ENCODE assay signal across 9 mouse cellular contexts in genomic region chr16:43926341-43926859, GRCm38 (mm10). TPM values are rescaled to one million over a fixed set of nuclear protein-coding genes. Genes with fewer than 3 reads are reported as not detected.
A peak's percentile ranks its signal among the peaks of the same experiment; 100 is the strongest.
DNase-seq lines count a peak whose midpoint lies in the region; ATAC-seq and TF ChIP-seq lines count a peak whose summit lies in the region.
"Had no signal": no experiment of that assay in that cellular context is flagged by ENCODE, and none has a peak within 500 bp of the region (broad histone marks: within the 10 kb centered on the region; RNA-seq: fewer than 3 reads in every experiment).

Gene Qtrt2 (minus strand): TSS chr16:43926809.

- no peak within 1 kb of the TSS for H3K4me3 ChIP-seq in heart, adult 2 months
- H3K4me3 ChIP-seq in embryonic fibroblast, embryonic 13.5 days (ENCODE audit: insufficient read depth, low read length), result no peak within 1 kb of the TSS
- no peak within 1 kb of the TSS for H3K4me3 ChIP-seq in hindbrain, embryonic 14.5 days (replicated peaks; ENCODE audit: low read length)
- H3K4me3 ChIP-seq in midbrain, embryonic 13.5 days (replicated peaks), result no peak within 1 kb of the TSS

- no peak within 1 kb of the TSS for H3K9ac ChIP-seq in heart, adult 2 months (ENCODE audit: low read depth, low read length)
- no peak within 1 kb of the TSS for H3K9ac ChIP-seq in hindbrain, embryonic 14.5 days
- no peak within 1 kb of the TSS for H3K9ac ChIP-seq in midbrain, embryonic 13.5 days (replicated peaks)
- H3K9ac ChIP-seq: liver, embryonic 14.5 days had no signal

- ATAC-seq in hindbrain, embryonic 14.5 days (ENCODE audit: low FRiP score), result no peak
- ATAC-seq in midbrain, embryonic 13.5 days, result no peak

- no peaks in the 10 kb centered on the region for H3K79me2 ChIP-seq in heart, adult 2 months (replicated peaks; ENCODE audit: control insufficient read depth, insufficient read depth, low read length)

- no peak for TF ChIP-seq POLR2A in heart, adult 2 months (IDR thresholded peaks at IDR 0.05; ENCODE audit: insufficient read depth, low read depth, low read length)
- no peak for TF ChIP-seq POLR2A in embryonic fibroblast, embryonic 13.5 days (IDR thresholded peaks at IDR 0.05; ENCODE audit: low read depth, low read length)

- DNase-seq in heart, adult 2 months, result no peak
- no peak for DNase-seq in heart, adult 18-20 months
- DNase-seq in ES-CJ7 (ENCODE audit: low read depth, low spot score), result peak; percentile 73
- DNase-seq in hindbrain, embryonic 14.5 days (ENCODE audit: low spot score), result no peak
- no peak for DNase-seq in spleen, postnatal 4 days (ENCODE audit: low spot score in 2 of 2)
- DNase-seq in urinary bladder, postnatal 4 days (ENCODE audit: low spot score in 2 of 2), result no peak

- no peaks in the 10 kb centered on the region for H3K4me1 ChIP-seq in heart, adult 2 months (ENCODE audit: control insufficient read depth, insufficient read depth, low read length)
- H3K4me1 ChIP-seq in embryonic fibroblast, embryonic 13.5 days (ENCODE audit: control insufficient read depth, insufficient read depth, low read length), result no peaks in the 10 kb centered on the region
- 0 out of 2 replicates have a peak, but pooled peaks cover 9% of the 10 kb centered on the region for H3K4me1 ChIP-seq in hindbrain, embryonic 14.5 days (replicated peaks; ENCODE audit: control insufficient read depth, insufficient read depth, low read length)
- H3K4me1 ChIP-seq in midbrain, embryonic 13.5 days (replicated peaks), result peaks cover 13% of the 10 kb centered on the region

- intact Hi-C loops in heart, adult 2 months (cut with DNase I), result no loop called here

- no peak within 1 kb of the TSS for H3K4me2 ChIP-seq in hindbrain, embryonic 14.5 days (replicated peaks)
- H3K4me2 ChIP-seq in midbrain, embryonic 13.5 days (replicated peaks), result no peak within 1 kb of the TSS

- H3K27ac ChIP-seq in heart, adult 2 months, result no peak within 1 kb of the TSS
- no peak within 1 kb of the TSS for H3K27ac ChIP-seq in embryonic fibroblast, embryonic 13.5 days (ENCODE audit: insufficient read depth, low read length)
- no peak within 1 kb of the TSS for H3K27ac ChIP-seq in hindbrain, embryonic 14.5 days
- H3K27ac ChIP-seq in midbrain, embryonic 13.5 days, result no peak within 1 kb of the TSS
- H3K27ac ChIP-seq: liver, embryonic 14.5 days had no signal

- H3K9me3 ChIP-seq in hindbrain, embryonic 14.5 days (ENCODE audit: control insufficient read depth, low read length), result no peaks in the 10 kb centered on the region
- no peaks in the 10 kb centered on the region for H3K9me3 ChIP-seq in midbrain, embryonic 13.5 days

- H3K36me3 ChIP-seq in heart, adult 2 months (ENCODE audit: control insufficient read depth, insufficient read depth, low read length), result no peaks in the 10 kb centered on the region
- no peaks in the 10 kb centered on the region for H3K36me3 ChIP-seq in hindbrain, embryonic 14.5 days (replicated peaks; ENCODE audit: control insufficient read depth, insufficient read depth)
- H3K36me3 ChIP-seq in midbrain, embryonic 13.5 days, result no peaks in the 10 kb centered on the region

- TF ChIP-seq EP300 in heart, adult 2 months (IDR thresholded peaks at IDR 0.05; ENCODE audit: insufficient read depth, low read depth, low read length), result no peak

- H3K27me3 ChIP-seq in heart, adult 2 months (ENCODE audit: control insufficient read depth, insufficient read depth, low read length), result no peaks in the 10 kb centered on the region
- no peaks in the 10 kb centered on the region for H3K27me3 ChIP-seq in hindbrain, embryonic 14.5 days (ENCODE audit: control insufficient read depth, insufficient read depth, low read length)
- H3K27me3 ChIP-seq in midbrain, embryonic 13.5 days, result no peaks in the 10 kb centered on the region

- WGBS in heart, adult 2 months, result 80% methylated on average over 6 of the region's 6 CpGs
- 75% methylated on average over 6 of the region's 6 CpGs for WGBS in hindbrain, embryonic 14.5 days
- 48% methylated on average over 6 of the region's 6 CpGs for WGBS in midbrain, embryonic 13.5 days

- TF ChIP-seq CTCF in heart, adult 2 months (IDR thresholded peaks at IDR 0.05), result no peak
- no peak for TF ChIP-seq CTCF in embryonic fibroblast, embryonic 13.5 days (IDR thresholded peaks at IDR 0.05; ENCODE audit: borderline replicate concordance, insufficient read depth, low read length)

RNA-seq across cellular contexts. Expression of gene Qtrt2, which starts in this region (rescaled TPM):
- total RNA-seq in heart, adult 2 months (2021), result 10 to 100 TPM; 12.6 to 14.3 TPM
- 13.0 and 15.8 TPM in 2 replicates for polyA plus RNA-seq in heart, adult 2 months (2012; rRNA removed)
- total RNA-seq in heart, adult 18-20 months (2021), result 10 to 100 TPM in 1 of 2 experiments, 1 to 10 TPM in 1; 9.9 to 13.0 TPM
- 24.0 and 24.8 TPM in 2 replicates for polyA plus RNA-seq in embryonic fibroblast, embryonic 13.5 days (2011; ENCODE audit: insufficient read length, low read depth, missing spikeins)
- 23.3 and 26.3 TPM in 2 replicates for polyA plus RNA-seq in hindbrain, embryonic 14.5 days (2014; fragmentation: Nextera tagmentation; extraction: Ambion mirVana)
- polyA plus RNA-seq in midbrain, embryonic 13.5 days (2015; fragmentation: Nextera tagmentation; extraction: Ambion mirVana), result 20.3 and 20.4 TPM in 2 replicates
